Mouse (Mus musculus) ovary, postnatal 14 days (tissue): ENCODE measurements at regions not wholly inside any gene's neighbourhood (a gene's known extent, or its start where the extent isn't known, plus 50 kb on each side); places are given as distances from the start of the nearest gene placed in this dataset.
A peak's percentile ranks its signal among the peaks of the same experiment; 100 is the strongest.
"Not testable (repeated sequence)": the region's sequence is repeated elsewhere in the genome, so short reads cannot be mapped to it uniquely, and the experiment has no call there.

Experiments used
- DNase-seq: peaks from one replicate; pipeline ENCODE4 v3.0.0; 2022; ENCODE audit warnings: low spot score

GRCm38 (mm10) chr12:64137997-64138396 lies 336.5 kb downstream of the Fscb start:
- DNase-seq, result no peak

GRCm38 (mm10) chr12:64116438-64116837 lies 358.1 kb downstream of the Fscb start:
- DNase-seq, result no peak

GRCm38 (mm10) chr12:64114476-64114875 lies 360.0 kb downstream of the Fscb start:
- DNase-seq, result no peak

GRCm38 (mm10) chr12:64104214-64104613 lies 370.3 kb downstream of the Fscb start:
- DNase-seq, result peak; percentile 13

DNA sequence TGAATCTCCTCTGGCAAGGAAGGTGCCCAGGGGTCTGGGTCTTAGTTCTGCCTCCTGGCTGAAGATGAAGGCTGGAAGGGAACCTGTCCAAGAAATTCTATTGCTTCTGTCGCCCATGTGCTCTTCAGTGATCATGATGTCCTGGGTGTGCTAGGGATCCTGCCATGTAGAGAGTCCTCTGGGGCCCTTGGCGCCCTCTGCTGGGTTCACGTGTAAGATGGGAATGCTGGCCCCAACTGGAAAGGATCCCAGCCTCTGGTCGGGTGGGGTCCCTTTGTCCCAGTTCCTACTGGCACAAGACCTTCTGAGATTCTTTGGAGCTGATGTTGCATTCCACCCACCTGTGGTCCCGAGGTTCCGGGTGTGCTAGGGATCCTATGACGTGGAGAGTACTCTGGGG lies 397.7 kb downstream of the Fscb start:
- DNase-seq, result no peak

- no peak for DNase-seq
These were observed 429.0 kb downstream of the Fscb start for GRCm38 (mm10) chr12:64045528-64045927.

GRCm38 (mm10) chr12:64008631-64009030 lies 465.9 kb downstream of the Fscb start:
- DNase-seq, result not testable (repeated sequence)
